Mouse (Mus musculus): ENCODE data around the gene Gm11444.

DNA sequence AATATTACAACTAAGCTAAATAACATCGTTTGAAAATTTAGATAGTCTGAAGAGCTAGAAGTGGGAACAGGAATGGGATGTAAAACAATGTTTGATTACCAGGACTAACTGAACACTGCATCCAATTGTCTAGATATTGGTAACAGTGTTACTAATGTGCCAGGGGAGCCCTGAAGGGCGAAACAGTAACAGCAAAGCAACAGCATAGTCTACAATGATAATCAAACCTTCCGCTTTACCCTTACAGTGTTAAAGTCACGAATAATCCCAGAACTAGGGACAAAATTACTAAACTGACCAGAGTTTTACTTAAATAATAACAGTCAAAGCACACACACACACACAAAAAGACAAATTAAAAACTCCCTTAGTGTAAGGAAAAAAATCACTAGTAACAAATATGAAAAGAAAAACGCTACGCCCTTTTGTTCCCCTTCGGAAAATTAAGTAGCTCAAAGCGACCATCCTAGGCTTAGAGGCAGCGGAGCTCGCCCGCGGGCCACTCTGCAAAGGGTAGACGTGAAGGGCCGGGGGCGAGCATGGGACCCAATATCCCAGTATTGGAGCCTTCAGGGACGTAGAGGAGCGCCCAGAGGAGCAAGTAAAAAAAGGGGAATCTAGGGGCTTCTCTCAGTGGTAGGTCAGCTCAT is 37.8 kb upstream of the Gm11444 start:
- TF ChIP-seq CTCF (IDR thresholded peaks at IDR 0.05; ENCODE audit: low read depth, low read length) = no peak
- TF ChIP-seq POLR2A (IDR thresholded peaks at IDR 0.05; ENCODE audit: insufficient read depth, low read length) = no peak

All from ES-Bruce4 (cell line).